Mouse (Mus musculus): Measurements from ENCODE around the gene Snx29.
"Not testable (repeated sequence)": the region's sequence is repeated elsewhere in the genome, so short reads cannot be mapped to it uniquely, and the experiment has no call there.

The Snx29 gene

DNA sequence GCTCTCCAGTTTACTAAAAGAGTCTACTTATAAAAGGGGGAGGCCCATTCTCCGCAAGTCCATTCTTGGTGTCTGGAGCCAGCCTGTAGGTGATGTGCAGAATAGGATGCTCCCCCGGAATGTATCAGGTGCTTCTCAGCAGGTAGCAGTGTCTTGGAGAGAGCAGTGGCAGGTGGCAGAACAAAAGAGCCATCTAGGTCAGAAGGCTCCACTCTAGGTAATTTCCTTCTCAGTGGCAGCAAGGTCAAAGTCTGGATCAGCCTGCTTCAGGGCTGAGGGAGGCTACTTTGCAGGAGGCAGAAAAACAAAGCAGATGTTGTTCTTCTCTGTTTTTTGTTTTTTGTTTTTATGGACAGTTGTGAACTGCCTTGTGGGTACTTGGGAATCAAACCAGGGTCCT lies 37.9 kb downstream of the Snx29 start:
- DNase-seq = not testable (repeated sequence)

DNA sequence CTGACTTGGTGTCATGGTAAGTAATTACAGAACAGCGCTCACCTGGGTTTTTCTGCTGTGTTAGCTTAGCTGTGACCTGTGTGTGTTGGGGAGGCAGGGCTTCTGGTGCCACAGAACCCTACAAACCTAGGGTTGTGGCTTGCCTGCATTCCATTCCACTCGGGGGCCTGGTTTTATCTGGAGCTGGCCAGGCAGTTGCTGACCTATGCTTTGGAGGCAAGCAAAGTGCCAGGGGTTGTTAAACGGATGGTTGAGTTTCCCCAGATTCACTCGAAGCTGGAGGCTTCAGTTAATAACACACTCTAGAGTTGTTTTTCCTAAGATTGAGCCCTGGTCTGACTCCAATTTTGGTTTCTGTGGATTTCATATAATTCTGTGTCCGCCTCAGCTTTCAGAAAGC lies 42.9 kb downstream of the Snx29 start:
- DNase-seq = no peak

DNA sequence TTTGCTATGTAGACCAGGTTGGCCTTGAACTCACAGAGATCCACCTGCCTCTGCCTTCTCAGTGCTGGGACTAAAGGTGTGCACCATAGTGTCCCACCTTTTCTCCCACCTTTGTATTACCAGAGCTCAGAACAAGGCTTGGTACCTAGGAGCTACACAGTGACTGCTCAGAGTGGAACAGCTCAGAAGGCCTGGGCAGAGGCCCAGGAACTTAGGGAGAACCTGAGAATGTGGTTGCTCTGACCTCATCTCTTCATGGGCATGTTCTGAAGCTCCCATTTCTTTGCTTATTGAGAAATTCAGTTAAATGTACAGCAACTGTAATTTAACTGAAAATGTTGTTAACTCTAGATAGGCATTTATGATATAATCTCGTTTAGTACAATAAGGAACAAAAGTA lies 44.1 kb downstream of the Snx29 start:
- no peak for DNase-seq

DNA sequence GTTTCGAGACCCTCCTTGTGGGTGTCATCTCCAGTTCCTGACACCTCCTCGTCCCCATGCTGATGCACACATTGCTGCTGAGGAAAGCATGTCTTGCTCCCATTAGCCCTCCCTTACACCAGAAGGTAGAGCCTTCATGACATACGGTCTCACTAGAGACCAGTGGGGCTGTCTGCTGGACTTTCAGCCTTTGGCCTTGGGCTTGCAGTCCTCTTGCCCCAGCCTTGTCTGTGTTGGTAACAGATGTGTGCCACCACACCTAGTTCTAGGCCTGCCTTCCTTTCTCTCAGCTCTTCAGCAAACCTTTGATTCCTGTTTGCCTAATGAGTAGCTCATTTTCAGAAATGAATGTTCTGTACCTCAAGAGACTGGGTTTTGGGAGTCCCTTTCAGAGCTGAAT lies 45.7 kb downstream of the Snx29 start:
- DNase-seq = no peak

DNA sequence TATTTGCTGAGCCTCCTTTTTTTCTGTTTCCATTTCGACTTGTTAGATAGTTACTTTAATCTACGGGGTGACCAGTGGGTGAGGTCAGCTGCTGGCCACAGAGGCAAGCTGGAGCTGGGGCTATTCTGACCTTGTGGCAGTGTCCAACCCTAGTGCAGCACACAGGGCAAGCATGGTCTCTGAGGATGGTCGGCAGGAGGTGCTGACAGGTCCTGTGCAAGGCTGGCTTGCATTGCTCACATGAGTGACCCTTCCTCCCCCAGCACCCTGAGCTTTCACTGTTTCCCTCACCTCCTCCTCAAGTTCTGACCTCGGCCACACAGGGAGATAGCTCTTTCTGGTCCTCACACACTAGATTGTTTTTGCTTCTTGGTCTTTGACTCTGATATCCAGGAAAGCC lies 46.5 kb downstream of the Snx29 start:
- no peak for DNase-seq

DNA sequence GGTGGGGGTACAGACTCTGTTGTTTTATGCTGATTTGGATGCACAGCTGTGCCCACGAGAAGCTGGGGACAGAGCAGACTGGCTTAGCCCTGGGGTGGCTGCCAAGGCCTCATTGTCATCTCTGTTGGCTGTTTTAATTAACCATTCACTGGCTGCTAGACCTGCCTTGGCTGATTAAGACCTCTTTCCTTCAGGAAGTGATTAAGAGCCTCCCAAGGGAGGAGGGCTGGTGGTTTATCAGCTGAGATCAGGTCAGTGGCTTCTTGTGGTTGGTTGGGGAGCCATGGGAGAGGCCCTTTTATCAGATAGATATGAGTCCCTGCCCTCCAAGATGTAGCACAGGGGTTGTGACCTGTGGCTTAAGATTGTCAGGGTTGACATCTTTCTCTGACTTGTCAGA lies 46.9 kb downstream of the Snx29 start:
- no peak for DNase-seq

DNA sequence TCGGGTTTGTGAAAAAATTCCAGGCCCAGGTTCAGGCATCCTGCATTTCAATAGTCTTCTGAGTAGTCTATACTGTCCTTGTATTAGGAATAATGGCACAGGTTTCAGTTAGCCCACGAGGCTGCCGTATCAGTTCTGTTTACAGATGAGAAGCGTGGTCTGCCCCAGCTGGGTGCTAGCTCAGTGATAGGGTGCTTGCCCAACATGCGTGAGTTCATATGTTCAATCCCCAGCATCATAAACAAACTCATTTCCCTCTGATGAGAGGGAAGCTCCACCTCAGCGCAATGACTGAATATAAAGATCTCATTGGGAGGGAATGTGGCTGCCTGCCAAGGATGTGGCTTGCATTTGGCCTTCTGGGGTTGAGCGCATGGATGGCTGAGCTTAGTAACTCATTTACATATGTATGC lies 47.4 kb downstream of the Snx29 start:
- DNase-seq = no peak

DNA sequence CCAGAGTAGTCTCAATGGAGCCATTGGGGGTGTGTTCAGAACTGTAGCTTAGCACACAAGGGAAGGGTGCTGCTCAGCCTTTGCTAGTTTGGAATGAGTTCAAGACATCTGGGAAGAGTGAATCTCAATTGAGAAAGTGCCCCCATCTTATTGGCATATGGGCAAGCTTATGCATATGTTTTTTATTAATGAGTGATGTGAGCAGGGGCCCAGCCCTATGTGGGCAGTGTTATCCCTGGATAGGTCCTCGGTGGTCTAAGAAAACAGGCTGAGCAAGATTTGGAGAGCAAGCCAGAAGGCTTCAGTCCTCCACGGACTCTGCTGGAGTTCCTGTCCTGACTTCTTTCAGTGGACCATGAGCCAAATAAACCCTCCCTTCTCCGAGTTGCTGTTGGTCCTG lies 56.6 kb downstream of the Snx29 start:
- DNase-seq = no peak

DNA sequence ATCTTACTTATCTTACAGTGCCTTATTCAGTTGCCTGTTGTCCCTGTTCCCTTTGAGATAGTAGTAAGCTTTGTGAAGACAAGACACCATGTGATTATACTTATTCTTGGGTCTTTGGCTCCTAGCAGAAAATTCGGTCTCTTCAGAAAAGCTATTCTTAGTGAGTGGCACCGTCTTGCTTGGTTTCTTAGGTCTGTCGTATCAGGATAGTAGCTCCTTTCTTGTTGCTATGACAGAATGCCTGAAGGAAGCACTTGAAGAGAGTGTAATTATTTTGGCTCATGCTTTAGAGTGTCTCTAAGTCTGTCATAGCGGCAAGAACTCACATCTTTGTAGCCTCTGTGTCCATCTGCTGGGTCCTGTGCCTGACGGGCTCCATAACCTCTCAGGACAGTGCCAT lies 57.3 kb downstream of the Snx29 start:
- no peak for DNase-seq

DNA sequence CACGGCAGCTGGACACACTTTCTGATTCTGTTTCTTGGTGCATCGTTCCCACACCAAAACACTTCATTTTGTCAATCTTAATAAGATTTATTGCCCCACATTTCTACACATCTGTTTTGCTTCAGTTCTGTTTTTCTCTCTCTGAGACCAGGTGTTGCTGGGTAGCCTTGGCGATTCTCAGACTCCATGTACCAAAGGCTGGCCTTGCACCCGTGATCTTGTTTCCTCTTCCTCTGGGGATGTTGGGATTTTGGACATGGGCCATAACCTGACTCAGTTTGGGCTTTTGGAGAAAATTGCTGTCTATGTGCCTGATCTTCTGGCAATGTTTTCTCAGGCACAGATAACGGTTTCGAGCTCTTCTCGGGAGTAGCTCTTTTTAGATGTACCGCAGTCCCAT lies 58.2 kb downstream of the Snx29 start:
- DNase-seq = no peak

DNA sequence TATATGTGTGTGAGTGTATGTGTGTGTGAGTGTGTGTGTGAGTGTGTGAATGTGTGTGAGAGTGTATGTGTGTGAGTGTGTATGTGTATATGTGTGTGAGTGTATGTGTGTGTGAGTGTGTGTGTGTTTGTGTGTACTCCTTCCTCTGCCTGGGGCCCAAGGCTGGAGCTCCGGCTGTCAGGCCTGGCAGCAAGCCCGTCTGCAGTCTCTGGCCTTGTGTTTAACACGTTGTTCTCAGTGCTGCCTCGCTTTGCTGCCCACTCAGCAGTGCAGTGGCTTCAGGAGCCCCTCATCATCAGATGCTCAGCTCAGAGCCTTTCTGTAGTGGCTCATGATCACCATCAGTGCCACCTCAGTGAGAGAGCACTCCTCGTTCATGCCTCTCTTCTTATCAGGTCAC lies 61.7 kb downstream of the Snx29 start:
- no peak for DNase-seq

DNA sequence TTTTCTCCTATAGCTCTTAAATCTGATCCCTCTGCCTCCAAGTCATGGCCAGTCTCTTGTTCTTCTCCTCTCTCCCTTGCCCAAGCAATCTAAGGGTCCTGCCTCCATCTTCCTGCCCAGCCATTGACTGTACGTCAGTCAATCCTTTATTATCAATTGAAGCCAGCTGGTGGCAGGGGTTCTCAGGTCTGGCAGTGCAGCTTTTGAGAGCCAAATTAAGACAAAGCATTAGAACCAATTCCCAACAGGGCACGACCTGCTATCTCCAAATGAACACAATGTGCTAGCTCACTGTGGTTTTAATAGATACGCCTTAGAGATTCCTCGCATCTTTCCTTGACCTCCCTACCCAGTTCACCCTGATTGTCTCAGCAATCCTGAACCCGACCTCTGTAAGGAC lies 62.4 kb downstream of the Snx29 start:
- DNase-seq = no peak

DNA sequence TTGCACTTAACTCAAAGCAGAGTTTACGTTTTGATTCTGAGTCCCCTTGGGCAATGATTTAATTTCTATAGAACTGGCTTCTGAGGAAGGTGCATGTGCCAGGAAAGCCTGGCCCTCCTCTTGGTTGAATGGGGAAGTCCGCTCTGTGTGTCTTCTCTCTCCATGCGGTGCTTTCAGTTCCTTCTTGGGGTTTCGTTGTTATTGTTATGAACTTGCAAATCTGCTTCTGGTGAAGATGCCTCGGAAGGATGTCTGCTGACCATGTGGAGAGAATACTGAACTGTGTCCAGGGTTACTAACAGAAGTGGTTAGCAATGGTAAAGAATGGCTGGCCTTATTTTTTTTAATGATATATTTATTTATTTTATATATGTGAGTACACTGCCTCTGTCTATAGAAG lies 63.1 kb downstream of the Snx29 start:
- peak in 1 of 2 experiments; percentile 9 for DNase-seq

DNA sequence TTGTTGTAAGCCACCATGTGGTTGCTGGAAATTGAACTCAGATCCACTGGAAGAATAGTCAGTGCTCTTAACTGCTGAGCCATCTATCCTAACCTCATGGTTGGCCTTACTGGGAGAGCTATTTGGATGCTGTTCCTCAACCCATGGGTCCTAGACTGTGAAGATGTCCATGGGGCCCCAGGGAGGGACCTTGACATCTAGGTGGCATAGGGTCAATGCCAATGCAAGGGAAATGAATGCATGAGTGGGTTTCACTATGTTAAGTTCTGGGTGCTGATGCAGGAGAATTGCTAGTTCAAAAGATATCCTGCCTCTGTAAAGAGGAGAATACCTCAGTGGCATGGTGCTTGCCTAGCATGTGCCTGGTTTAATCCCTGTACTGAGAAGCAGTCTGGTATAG lies 63.5 kb downstream of the Snx29 start:
- DNase-seq = no peak

DNA sequence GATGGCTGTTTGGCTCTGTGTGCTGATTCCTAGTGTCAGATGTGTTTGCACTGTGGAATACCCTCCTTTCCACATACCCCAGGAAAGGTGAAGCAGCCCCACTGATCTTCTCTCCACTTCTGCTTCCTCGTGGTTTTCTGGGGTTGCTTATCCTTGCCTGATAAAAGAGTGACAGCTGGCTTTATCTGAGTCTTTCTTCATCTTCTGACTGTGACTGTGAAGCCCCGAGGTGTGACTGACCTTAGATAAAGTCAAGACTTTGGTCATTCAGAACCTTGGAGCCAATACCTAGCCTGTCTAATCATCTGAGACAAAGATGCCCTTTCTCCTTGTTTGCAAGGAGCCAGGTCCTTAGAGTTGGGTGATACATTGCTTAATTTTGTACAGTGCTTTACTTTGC lies 65.4 kb downstream of the Snx29 start:
- DNase-seq = no peak

DNA sequence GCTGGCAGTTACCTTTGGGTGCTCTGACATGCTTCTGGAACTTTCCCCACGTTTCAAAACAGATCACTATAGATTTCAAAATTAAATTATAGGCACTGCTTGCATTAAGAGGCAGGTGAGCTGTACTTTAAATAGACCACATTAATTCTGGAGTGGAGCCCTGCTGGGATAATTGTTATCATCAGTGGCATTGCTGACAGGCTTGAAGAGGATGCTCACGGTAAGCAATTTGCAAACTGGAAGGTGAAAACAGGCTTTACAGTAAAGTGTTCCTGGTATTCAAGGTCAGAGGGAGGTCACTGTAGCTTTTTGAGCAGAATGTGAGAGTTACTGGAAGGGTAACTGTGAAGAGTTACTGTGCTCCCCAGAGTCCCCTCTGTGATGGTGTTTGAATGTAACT lies 66.6 kb downstream of the Snx29 start:
- DNase-seq = no peak

DNA sequence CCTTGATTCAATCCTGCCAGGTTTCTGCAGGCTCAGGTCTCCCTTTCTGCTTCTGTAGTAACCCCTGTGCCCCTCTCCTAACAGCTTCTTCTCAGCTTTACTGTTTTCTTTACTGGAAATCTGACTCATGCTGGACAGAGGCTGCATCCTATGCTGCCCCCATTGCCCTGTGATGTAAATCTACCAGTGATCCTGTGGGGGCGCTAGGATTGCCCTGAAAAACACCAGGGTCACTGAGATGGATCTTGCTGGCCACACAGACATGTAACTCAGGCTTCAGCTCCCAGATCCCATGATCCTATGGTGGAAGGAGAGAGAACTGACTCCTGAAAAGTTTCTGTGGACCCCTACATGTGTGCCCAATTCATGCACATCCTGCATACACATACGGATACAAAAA lies 73.9 kb downstream of the Snx29 start:
- DNase-seq = no peak

DNA sequence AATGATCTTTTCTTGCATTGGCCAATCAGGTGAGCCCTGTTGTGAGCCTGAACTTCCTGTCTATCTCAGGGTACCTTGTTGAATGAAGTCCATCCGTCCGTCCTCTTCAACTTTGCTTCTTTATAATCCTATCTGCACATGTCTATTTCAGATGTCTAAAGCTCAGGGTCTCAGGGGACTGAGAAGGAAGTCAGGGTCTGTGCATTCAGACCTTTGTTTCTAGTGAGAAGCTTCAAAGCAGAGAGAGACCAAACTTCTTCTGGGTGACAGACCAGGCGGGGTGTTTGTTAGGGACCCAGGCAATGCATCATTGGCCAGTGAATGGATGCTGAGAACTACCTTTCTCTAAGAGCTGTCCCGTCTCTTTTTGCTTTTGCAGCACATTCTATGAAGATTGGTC lies 76.7 kb downstream of the Snx29 start:
- no peak for DNase-seq

DNA sequence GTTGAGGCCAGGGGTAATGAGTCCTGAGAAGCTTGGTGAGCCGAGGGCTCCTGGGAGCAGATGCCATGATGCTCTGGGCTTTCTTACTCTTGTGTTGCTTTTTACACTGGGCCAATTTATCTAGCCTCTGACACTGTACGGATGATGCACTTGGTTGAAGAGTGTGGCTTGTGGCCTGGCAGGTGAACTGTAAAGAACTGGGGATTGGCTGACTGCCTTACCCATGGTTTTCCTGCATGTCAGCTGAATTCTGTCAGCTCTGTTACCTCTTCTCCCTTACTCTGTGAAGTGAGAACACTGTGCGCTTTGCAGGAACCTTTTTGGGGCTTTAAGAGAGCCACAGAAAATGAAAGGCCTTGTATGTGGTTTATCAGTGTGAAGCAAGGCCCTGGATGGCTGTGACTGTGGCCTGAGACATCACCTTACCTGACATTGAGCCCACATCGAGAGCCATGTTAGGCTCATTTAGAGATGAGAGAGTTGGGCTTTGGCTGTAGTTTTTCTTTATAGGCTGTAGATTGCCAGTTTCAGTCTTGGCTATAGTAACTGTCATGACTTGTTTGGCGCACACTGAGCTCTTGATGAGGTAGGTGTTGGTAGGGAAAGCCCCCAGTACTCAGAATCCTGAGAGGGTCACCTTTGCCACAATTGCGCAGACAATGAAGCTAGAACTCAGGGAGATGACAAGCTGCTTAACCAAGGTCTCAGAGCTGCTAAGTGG lies 77.3 kb downstream of the Snx29 start:
- DNase-seq = no peak

DNA sequence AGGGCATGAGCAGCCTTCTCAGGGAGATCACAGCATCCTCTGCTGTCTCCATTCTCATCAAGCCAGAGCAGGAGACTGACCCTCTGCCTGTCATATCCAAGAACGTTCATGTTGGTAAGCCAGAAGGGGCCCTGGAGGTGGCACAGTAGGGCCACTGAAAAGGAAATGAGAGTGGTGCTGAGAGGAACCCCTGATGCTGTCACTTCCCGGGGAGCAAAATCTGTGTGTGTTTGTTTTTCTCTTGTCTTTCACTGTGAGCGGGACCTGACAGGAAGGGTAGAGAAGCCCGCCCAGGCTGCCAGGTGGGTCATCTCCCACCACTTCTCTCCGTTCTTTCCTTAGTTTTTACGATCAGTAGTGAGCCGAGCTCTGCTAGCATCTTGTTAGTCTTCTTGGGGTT lies 78.2 kb downstream of the Snx29 start:
- no peak for DNase-seq

DNA sequence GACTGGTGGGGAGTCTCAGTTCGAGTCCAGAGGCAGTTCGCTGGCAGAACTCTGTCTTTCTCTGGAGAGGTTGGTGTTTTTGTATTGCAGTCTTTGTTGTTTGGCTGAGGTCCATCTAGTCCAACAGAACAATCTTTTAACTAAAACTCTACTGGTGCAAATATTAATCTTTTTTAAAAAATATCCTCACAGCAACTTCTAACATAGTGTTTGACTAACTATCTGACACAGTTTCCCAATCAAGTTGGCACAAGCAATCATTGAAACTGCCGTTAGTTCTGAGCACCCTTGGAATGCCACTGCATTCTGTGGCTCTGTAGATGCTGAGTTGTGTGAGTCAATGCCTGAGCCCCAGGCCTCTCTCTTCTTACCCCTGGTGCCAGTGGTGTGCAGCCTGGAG lies 82.5 kb downstream of the Snx29 start:
- DNase-seq = no peak

DNA sequence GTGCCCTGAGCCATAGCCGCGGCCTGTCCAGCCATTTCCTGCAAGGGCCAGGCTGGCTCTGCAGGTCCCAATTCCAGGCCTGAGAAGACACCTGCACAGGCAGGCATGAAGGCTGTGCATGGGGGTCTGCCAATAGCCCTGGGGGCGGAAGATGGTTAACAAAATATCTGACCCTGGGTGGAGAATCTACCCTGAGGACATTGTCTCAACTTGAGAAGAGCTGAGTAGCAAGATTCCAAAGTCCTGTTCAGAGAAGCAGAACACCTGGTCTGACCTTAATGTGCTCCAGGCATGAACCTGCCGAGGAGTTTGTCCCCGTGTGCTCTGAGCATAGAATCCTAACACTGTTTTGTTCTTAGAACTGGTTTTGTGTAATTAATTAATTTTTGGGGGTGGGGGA lies 83.5 kb downstream of the Snx29 start:
- DNase-seq = no peak

DNA sequence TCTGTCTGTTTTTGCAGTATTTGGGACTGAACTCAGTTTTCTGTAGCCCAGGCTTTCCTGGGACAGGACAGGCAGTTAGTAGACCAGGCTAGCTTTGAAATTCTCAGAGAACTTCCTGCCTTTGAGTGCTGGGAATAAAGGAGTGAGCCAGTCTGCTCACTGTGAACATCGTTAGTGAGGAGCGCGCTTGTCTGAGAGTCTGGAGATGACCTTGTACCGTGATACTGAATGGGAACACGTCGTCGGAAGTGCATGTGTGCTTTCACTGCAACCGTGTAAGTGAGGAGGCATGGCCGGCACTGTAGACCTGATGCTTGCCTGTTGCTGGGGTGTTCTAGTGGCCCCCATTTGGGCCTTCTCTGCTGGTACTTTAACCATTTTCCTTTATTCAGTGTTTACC lies 83.9 kb downstream of the Snx29 start:
- DNase-seq = no peak

DNA sequence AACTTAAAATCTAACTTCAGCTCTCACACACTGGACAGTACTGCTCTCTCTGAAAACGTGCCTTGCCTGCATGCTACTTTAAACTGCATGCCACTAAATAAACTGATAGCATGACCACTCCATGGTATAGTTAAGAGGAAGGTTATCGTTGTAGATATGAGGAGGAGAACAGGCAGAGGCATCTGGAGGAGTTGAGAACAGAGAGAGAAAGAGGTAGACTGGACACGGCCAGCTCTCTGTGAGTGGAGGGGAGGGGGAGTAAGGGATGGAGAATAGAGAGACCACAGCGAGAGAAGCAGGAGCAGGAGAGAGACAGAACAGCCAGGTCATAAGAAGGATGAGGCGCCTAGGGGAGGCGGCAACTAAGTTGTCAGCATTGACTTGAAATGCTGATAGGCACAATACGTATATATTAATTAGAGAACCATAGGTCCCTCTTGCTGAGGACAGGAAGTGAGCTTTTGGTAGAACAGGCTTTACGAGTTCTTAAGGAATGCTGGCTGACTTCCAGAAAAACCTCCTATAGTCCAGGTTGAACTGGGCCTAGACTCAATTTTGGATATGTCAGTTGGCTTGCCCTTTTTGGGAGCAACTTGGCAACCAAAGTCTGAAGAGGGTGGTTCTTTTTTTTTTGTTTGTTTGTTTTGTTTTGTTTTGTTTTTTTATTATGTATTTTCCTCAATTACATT lies 85.4 kb downstream of the Snx29 start:
- no peak for DNase-seq

DNA sequence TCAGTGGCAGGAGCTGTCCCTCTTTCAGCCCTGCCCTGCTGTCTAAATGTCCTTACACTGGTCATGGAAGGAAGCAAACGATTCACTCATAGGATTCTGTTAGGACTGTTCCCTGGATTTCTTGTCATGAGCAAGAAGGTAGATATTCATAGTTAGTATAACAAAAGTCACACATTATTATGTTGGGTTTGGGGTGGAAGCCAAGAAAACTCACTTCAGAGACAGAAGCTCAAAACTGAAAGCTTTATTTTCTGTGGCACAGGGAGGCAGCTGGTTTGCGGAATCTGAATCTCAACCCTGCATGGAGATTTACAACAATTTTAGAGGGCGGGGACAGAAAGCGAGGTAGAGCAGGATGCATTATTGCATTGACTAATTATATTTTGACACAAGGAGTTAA lies 86.0 kb downstream of the Snx29 start:
- no peak for DNase-seq
